Mouse (Mus musculus) midbrain, embryonic 14.5 days (tissue): Measurements from ENCODE around the gene Fam198b. TPM values are rescaled to one million over a fixed set of nuclear protein-coding genes. Genes with fewer than 3 reads are reported as not detected.

Source experiments
- ATAC-seq: fragments of 200-750 bp; cut with Nextera tagmentation; 2 replicates; pipeline ENCODE4 v1.8.0; 2017; ENCODE audit warnings: moderate number of reproducible peaks, moderate library complexity; ENCODE audit not compliant: low FRiP score, low TSS enrichment
- DNase-seq: peaks from one replicate; pipeline ENCODE4 v3.0.0-alpha.2; 2015
- H3K27ac ChIP-seq: fragments of 300-500 bp; sonication (generic); replicated peaks from 2 replicates; pipeline ENCODE4 v1.5.1; 2014; ENCODE audit warnings: mild to moderate bottlenecking, low read depth, low read length, moderate library complexity
- H3K27me3 ChIP-seq: fragments of 300-500 bp; sonication (generic); 2 replicates; pipeline ENCODE4 v1.6.1; 2014; ENCODE audit warnings: low read length, control low read depth, mixed read lengths; ENCODE audit not compliant: control insufficient read depth, insufficient read depth
- H3K36me3 ChIP-seq: fragments of 300-500 bp; sonication (generic); 2 replicates; pipeline ENCODE4 v1.6.1; 2014; ENCODE audit warnings: low read length, control low read depth; ENCODE audit not compliant: control insufficient read depth, insufficient read depth
- H3K4me1 ChIP-seq: fragments of 300-500 bp; sonication (generic); 2 replicates; pipeline ENCODE4 v1.6.1; 2014; ENCODE audit warnings: mild to moderate bottlenecking, antibody characterized with exemption, low read length, control low read depth; ENCODE audit not compliant: control insufficient read depth, insufficient read depth
- H3K4me2 ChIP-seq: fragments of 300-500 bp; sonication (generic); 2 replicates; pipeline ENCODE4 v1.6.1; 2014; ENCODE audit warnings: mild to moderate bottlenecking, low read length, moderate library complexity
- H3K4me3 ChIP-seq: fragments of 300-500 bp; sonication (generic); replicated peaks from 2 replicates; pipeline ENCODE4 v1.5.1; 2014; ENCODE audit warnings: low read depth, low read length
- H3K9ac ChIP-seq: fragments of 300-500 bp; sonication (generic); replicated peaks from 2 replicates; pipeline ENCODE4 v1.6.1; 2014; ENCODE audit warnings: mild to moderate bottlenecking, low read length, moderate library complexity
- H3K9me3 ChIP-seq: fragments of 300-500 bp; sonication (generic); 2 replicates; pipeline ENCODE4 v1.6.1; 2016; ENCODE audit warnings: low read length, control low read depth, mixed read lengths; ENCODE audit not compliant: control insufficient read depth
- WGBS: fragments of 180-500 bp; shearing (Covaris S2); extraction: QIAGEN DNeasy Blood & Tissue Kit; methylation state at CpG from one replicate; pipeline ENCODE4 v1.1.7; 2014; 5-methylcytosine and 5-hydroxymethylcytosine counted together
- polyA plus RNA-seq: library from polyadenylated mRNA; unstranded; fragments of >200 nt; fragmentation: Nextera tagmentation; extraction: Ambion mirVana; gene quantifications from 2 replicates; pipeline ENCODE4 v1.2.1, GENCODE M21; 2014

Gene Fam198b
- polyA plus RNA-seq, 1 experiment from 2014 or later = 0.72 TPM

DNA sequence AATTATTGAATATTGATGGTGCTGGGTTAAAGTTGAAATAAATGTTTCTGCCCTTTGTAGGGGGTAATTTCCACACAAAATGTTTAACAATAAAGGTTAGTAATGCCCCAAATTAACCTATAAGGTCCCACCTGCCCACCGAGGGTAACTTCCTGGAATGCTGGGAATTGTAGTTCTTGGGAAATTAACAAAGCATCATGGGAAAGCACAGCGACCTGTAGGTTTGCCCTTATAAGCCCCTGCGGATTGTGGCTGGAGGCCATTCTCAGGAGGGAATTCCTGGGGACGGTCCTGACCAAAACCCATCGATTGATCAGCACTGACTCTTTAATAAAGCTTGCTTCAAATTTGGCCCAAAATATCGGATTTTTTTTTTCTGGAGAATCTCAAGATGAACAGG lies 33.7 kb upstream of the Fam198b start:
- no peaks in the 10 kb centered on the region for H3K36me3 ChIP-seq
- no peak overlapping the region for H3K27ac ChIP-seq
- no peaks in the 10 kb centered on the region for H3K27me3 ChIP-seq
- no peak overlapping the region for H3K4me3 ChIP-seq
- H3K9ac ChIP-seq = no peak overlapping the region
- H3K9me3 ChIP-seq = no peaks in the 10 kb centered on the region
- WGBS = 40% methylated on average over 6 of the region's 6 CpGs
- no peak overlapping the region for H3K4me2 ChIP-seq
- DNase-seq (no peak), ATAC-seq (no peak)
- no peaks in the 10 kb centered on the region for H3K4me1 ChIP-seq

DNA sequence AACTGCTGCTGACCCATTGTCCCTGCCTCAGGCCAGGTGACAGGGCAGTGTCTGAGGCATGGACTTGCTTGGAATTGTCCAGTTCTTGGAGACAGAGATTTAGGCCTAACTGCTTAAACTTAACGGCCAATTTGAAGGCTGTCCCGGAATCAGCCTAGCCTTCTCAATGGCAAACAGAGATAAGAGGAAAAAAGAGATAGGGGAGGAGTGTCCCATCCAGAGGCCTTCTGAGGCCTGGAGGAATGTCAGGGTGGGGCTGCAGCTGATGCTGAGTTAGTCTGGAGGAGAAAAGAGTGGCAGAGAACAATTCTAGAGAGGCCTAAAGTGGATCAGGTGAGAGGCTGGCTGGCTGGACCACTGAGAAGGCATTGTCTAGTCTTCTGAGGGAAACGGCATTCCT lies 32.2 kb upstream of the Fam198b start:
- Histone ChIP-seq H3K9me3 (no peaks in the 10 kb centered on the region), H3K9ac (no peak overlapping the region), H3K27me3 (no peaks in the 10 kb centered on the region), H3K4me2 (no peak overlapping the region), H3K4me1 (no peaks in the 10 kb centered on the region), H3K27ac (no peak overlapping the region), H3K4me3 (no peak overlapping the region), H3K36me3 (no peaks in the 10 kb centered on the region)
- no peak for ATAC-seq
- DNase-seq = no peak
- WGBS = 56% methylated on average over 3 of the region's 3 CpGs

DNA sequence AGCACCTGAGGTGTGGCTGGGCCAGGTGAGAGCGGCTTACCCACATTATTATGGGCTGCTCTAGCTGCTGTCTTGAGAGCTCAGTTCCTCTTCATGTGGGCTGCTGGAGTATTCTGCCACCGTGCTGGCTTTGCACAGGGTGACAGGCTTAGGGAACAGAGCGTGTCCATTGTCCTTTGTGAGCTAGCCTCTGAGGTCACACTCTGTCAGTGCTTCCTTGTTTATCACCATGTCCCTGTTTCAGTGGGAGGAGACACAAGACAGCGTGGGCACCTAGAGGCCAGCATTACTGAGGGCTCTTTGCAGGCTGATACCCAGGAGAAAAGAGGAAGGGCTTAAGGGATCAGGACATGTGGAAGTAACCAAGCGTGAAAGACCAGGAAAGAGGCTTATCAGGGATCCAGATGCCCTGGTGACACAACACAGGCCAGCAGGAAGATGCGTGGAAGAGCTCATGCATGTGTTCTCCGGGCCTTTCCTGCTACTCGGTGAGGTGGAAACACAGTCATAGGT lies 31.6 kb upstream of the Fam198b start, which contains the start of gene Tmem144:
TSS of gene Tmem144 (minus strand) at position 120 of the 513 bp plus-strand sequence.
- WGBS = 18% methylated on average over 8 of the region's 8 CpGs
- Histone ChIP-seq H3K36me3 (no peaks in the 10 kb centered on the region), H3K27ac (no peak within 1 kb of the TSS), H3K9ac (no peak within 1 kb of the TSS), H3K4me2 (no peak within 1 kb of the TSS), H3K27me3 (no peaks in the 10 kb centered on the region), H3K9me3 (no peaks in the 10 kb centered on the region), H3K4me3 (no peak within 1 kb of the TSS), H3K4me1 (no peaks in the 10 kb centered on the region)
- ATAC-seq = peak; percentile 57; the same call in 1 of the 2 replicates
- peak; percentile 21 for DNase-seq

DNA sequence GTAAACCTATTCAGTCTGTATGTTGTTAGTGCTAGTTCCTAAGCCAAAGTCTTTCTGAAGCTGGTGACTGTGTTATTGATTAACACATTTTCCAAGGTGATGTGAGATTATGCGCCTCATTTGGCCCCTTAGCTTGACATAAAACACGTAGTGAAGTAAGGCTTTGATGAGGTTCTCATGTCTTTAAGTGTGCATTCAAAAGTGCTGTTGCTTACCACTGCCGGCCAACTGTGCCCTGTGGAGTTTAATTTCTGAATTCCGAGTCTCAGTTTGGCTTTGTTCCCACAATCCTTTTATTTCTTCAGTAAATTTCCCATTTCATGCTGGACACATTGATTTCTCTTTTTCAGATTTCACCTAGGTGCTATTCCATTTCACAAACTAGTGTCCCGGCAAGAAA lies 26.6 kb upstream of the Fam198b start:
- no peaks in the 10 kb centered on the region for H3K27me3 ChIP-seq
- H3K27ac ChIP-seq = no peak overlapping the region
- no peak overlapping the region for H3K4me2 ChIP-seq
- ATAC-seq = no peak
- no peak for DNase-seq
- 74% methylated on average over 5 of the region's 5 CpGs for WGBS
- no peak overlapping the region for H3K9ac ChIP-seq
- no peak overlapping the region for H3K4me3 ChIP-seq
- H3K36me3 ChIP-seq = no peaks in the 10 kb centered on the region
- no peaks in the 10 kb centered on the region for H3K9me3 ChIP-seq
- H3K4me1 ChIP-seq = no peaks in the 10 kb centered on the region; the same call in 1 of the 2 replicates

DNA sequence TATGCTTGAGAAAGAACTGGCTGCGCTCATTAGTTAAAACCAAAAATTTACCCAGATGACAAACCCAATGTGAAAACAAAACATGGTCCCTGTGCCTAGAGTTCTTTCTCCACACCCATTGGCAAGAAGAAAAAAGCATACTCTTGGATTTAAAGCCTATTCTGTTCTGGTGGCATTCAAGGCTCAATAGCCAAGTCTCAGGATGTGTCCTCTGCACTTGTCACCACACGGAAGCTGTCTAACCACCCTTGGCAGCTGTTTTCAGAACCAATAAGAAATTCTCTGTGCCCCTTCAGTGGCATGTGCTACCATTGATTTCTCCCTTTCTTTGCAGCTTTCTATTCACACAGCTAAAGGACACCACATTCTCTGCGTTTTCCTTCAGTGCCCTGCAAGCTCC lies 26.1 kb upstream of the Fam198b start:
- no peak overlapping the region for H3K4me2 ChIP-seq
- 56% methylated on average over 3 of the region's 3 CpGs for WGBS
- no peak overlapping the region for H3K27ac ChIP-seq
- no peaks in the 10 kb centered on the region; the same call in 1 of the 2 replicates for H3K4me1 ChIP-seq
- DNase-seq (no peak), ATAC-seq (no peak)
- no peaks in the 10 kb centered on the region for H3K9me3 ChIP-seq
- no peak overlapping the region for H3K9ac ChIP-seq
- H3K36me3 ChIP-seq = no peaks in the 10 kb centered on the region
- H3K4me3 ChIP-seq = no peak overlapping the region
- no peaks in the 10 kb centered on the region for H3K27me3 ChIP-seq

DNA sequence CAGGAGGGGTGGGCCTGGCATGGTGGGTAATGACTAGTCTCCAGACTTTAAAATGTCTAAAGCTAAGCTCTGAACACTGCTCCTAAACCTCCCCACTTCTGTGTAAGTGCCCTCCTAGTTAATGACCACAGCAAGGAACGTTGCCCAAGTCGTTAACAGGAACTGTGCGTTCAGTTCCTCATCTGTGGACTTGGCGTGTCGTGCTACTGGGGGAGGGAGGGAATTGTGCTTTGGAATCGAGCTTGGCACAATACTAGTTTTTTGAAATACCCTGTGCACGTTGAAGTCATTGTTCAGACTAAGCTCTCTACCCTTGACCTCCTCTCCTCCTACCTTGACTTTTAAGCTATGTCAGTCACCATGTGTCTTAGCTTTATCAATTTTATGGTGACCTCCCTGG lies 19.5 kb upstream of the Fam198b start:
- DNase-seq = no peak
- Histone ChIP-seq H3K9ac (no peak overlapping the region), H3K4me3 (no peak overlapping the region), H3K9me3 (no peaks in the 10 kb centered on the region), H3K27ac (no peak overlapping the region), H3K4me2 (no peak overlapping the region), H3K36me3 (no peaks in the 10 kb centered on the region), H3K27me3 (no peaks in the 10 kb centered on the region), H3K4me1 (peaks cover 19% of the 10 kb centered on the region)
- 67% methylated on average over 7 of the region's 7 CpGs for WGBS
- no peak for ATAC-seq

DNA sequence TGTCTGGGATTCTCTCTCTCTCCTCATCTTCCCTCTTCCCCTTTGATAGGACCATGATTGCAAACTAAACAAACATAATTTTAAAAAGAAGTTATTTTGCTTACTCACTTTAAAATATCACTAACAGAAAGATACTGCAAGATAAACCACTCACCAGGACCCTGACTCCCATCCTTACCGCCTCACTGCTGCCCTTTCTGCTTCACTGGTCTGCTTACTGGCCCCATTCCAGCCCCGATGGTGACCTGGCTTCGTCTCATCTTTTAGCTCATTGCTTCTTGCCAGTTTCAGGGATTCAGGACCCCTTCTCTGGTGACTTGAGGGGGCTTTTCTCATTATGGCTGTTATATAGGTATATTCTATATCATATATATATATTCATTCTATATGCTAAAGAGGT lies 18.2 kb upstream of the Fam198b start:
- H3K27ac ChIP-seq = peak overlapping the region; percentile 90
- H3K27me3 ChIP-seq = no peaks in the 10 kb centered on the region
- H3K9me3 ChIP-seq = no peaks in the 10 kb centered on the region
- ATAC-seq = no peak
- 51% methylated on average over 3 of the region's 3 CpGs for whole genome bisulfite sequencing
- no peak for DNase-seq
- H3K9ac ChIP-seq = no peak overlapping the region
- H3K4me1 ChIP-seq = peaks cover 19% of the 10 kb centered on the region
- no peak overlapping the region for H3K4me3 ChIP-seq
- H3K4me2 ChIP-seq = no peak overlapping the region
- no peaks in the 10 kb centered on the region for H3K36me3 ChIP-seq

DNA sequence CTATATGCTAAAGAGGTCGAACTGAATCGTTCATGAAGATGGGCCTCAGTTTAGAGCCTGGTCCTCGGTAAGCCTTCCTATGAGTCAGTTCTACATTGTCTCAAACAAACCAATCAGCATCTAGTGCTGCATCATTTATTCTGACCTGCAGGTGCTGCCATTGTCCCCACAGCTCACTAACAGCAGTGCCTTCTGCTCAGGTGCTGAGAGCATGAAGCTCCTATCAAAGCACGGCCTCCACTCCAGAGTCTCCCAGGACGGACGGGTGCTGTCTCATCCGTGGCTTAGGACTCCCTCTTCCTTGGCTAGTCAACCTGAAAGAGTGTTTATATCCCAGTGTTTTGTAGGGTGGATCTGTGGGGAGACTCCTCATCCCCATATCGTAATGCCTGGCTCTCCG lies 17.8 kb upstream of the Fam198b start:
- H3K27ac ChIP-seq = peak overlapping the region; percentile 90
- no peaks in the 10 kb centered on the region for H3K36me3 ChIP-seq
- 0 out of 2 replicates have a peak overlapping the region, but pooled peaks have one; percentile 5 for H3K4me2 ChIP-seq
- DNase-seq (peak; percentile 39), ATAC-seq (0 out of 2 replicates have a peak, but pooled peaks have one; percentile 26)
- no peak overlapping the region for H3K4me3 ChIP-seq
- no peaks in the 10 kb centered on the region for H3K9me3 ChIP-seq
- no peaks in the 10 kb centered on the region for H3K27me3 ChIP-seq
- H3K9ac ChIP-seq = no peak overlapping the region
- 66% methylated on average over 9 of the region's 9 CpGs for WGBS
- peaks cover 19% of the 10 kb centered on the region for H3K4me1 ChIP-seq

DNA sequence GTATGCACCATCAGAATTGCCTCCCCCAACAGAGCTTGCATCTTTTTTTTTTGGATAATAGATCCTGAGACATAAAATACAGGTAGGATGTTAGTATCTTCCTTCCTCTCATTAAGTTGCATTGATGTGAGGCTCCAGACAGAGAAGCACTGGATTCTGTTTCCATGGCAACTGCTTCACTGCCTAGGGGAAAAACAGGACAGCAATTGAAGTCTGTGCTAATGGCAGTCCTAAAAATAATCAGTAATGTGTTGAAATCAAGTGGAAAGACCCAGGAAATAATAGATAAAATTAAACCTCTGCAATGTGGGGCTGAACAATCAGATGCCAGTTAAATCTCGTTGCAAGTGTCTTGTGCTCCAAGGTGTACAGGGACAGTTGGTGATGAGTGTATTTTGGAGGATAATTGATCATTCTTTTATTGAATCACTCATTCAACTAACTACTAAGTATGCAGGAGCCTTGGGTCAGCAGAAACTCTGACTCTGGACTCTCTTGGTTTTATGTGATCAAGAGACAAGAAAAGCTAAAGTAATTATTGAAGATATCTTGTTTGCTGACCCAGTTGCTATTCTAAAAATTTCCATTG lies 17.1 kb upstream of the Fam198b start:
- H3K9me3 ChIP-seq = no peaks in the 10 kb centered on the region
- ATAC-seq (peak; percentile 78), DNase-seq (peak; percentile 89)
- H3K27ac ChIP-seq = peak overlapping the region; percentile 90
- WGBS = 31% methylated on average over 1 of the region's 1 CpGs
- 0 out of 2 replicates have a peak overlapping the region, but pooled peaks have one; percentile 5 for H3K4me2 ChIP-seq
- no peaks in the 10 kb centered on the region for H3K27me3 ChIP-seq
- no peak overlapping the region for H3K4me3 ChIP-seq
- H3K9ac ChIP-seq = no peak overlapping the region
- peaks cover 19% of the 10 kb centered on the region for H3K4me1 ChIP-seq
- no peaks in the 10 kb centered on the region for H3K36me3 ChIP-seq
